Mouse (Mus musculus): ENCODE data around the gene Itga9. TPM values are rescaled to one million over a fixed set of nuclear protein-coding genes. Genes with fewer than 3 reads are reported as not detected.

Gene Itga9
- polyA plus RNA-seq, 1 experiment from 2014 or later, result 2.0 TPM

DNA sequence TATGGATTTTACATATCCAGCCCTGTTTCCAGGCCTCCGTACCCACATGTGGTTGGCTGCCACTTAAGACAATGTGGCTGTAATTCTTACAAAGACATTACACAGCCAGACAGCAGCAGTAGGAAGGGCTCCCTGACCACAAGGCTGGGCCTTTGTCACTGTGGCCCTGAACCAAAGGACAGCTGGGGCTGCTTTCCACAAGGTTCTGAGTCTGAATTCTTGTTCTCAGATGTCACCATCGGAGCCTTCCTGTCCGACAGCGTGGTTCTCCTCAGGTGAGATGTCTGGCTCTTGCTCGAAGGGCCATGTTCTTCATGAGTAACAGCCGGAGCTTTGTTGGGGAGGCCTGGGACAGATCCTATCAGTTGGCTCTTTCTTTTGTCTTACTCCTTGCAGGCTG lies 75.0 kb downstream of the Itga9 start:
- H3K4me2 ChIP-seq, result no peak overlapping the region
- no peak for ATAC-seq (replicated peaks)
- H3K9me3 ChIP-seq, result no peaks in the 10 kb centered on the region
- peaks cover 18% of the 10 kb centered on the region for H3K4me1 ChIP-seq
- H3K27me3 ChIP-seq (replicated peaks), result no peaks in the 10 kb centered on the region
- H3K36me3 ChIP-seq (replicated peaks), result no peaks in the 10 kb centered on the region
- 87% methylated on average over 6 of the region's 6 CpGs for WGBS
- H3K4me3 ChIP-seq, result no peak overlapping the region
- no peak overlapping the region for H3K27ac ChIP-seq
- H3K9ac ChIP-seq, result no peak overlapping the region

DNA sequence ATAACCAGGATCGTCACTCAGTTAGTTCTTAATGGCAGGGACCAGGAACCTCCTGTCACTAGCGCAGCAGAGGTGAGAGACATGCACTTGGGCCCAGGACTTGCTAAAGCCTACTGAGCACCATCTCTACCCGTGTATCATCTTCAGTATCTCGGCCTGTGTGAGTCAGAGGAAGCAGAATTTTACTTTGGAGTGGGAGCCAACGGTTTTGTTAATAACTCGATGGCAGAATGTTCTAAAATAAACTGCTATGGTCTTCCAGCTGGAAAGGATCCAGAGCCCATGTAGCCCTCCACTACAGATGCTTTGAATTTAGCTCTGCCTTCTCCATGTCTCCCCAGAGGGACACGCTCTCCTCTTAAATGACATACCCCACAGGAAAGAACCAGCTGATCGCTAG lies 75.7 kb downstream of the Itga9 start:
- H3K9me3 ChIP-seq, result no peaks in the 10 kb centered on the region
- no peak overlapping the region for H3K27ac ChIP-seq
- 88% methylated on average over 8 of the region's 8 CpGs for WGBS
- ATAC-seq (replicated peaks), result no peak
- no peaks in the 10 kb centered on the region for H3K36me3 ChIP-seq (replicated peaks)
- peaks cover 14% of the 10 kb centered on the region for H3K4me1 ChIP-seq
- no peaks in the 10 kb centered on the region for H3K27me3 ChIP-seq (replicated peaks)
- H3K4me3 ChIP-seq, result no peak overlapping the region
- H3K9ac ChIP-seq, result no peak overlapping the region
- no peak overlapping the region for H3K4me2 ChIP-seq

DNA sequence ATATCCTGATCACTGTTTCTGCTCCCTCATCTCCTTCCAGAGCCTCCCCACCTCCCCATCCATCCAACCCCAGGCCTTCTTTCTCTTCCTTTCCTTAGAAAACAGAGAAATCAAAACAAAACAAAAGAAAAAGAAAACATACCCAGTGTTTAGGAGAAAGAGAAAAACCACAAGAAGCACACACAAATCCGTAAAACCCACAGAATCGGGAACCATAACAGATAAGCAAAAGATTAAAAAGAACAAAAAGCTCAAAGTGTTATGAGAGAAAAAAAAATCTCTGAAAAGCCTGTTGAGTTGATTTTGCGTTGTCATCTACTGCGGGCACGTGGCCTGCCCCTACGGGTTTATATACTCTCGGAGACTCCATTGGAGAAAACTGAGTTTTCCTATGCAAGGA lies 77.0 kb downstream of the Itga9 start:
- Histone ChIP-seq H3K36me3 (replicated peaks) (no peaks in the 10 kb centered on the region), H3K9me3 (no peaks in the 10 kb centered on the region), H3K4me3 (no peak overlapping the region), H3K4me1 (peaks cover under 1% of the 10 kb centered on the region; the same call in 1 of the 2 replicates), H3K9ac (no peak overlapping the region), H3K27ac (no peak overlapping the region), H3K27me3 (replicated peaks) (no peaks in the 10 kb centered on the region), H3K4me2 (no peak overlapping the region)
- no peak for ATAC-seq (replicated peaks)
- WGBS, result 89% methylated on average over 7 of the region's 7 CpGs

DNA sequence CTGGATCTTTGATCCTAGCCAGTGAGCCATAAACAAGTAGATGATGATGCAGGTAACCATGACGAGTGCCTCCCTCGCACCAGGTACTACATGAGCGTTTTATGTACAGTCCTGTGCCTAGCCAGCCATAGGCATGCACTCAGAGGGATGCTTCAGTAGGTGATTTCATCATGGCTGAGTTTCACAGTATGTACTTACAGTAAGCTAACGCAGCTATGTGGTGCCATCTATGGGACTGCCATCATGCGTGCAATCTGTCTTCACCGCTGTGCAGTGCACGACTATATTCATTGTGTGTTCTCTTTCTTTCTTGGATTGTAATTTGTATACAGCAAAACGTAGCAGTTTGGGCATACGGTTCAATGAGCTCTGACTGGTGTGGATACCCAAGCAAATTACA lies 77.9 kb downstream of the Itga9 start:
- H3K9me3 ChIP-seq, result no peaks in the 10 kb centered on the region
- H3K36me3 ChIP-seq (replicated peaks), result no peaks in the 10 kb centered on the region
- no peaks in the 10 kb centered on the region for H3K27me3 ChIP-seq (replicated peaks)
- H3K4me3 ChIP-seq, result no peak overlapping the region
- no peaks in the 10 kb centered on the region for H3K4me1 ChIP-seq
- ATAC-seq (replicated peaks), result no peak
- 93% methylated on average over 9 of the region's 9 CpGs for WGBS
- H3K9ac ChIP-seq, result no peak overlapping the region
- H3K27ac ChIP-seq, result no peak overlapping the region
- H3K4me2 ChIP-seq, result no peak overlapping the region

DNA sequence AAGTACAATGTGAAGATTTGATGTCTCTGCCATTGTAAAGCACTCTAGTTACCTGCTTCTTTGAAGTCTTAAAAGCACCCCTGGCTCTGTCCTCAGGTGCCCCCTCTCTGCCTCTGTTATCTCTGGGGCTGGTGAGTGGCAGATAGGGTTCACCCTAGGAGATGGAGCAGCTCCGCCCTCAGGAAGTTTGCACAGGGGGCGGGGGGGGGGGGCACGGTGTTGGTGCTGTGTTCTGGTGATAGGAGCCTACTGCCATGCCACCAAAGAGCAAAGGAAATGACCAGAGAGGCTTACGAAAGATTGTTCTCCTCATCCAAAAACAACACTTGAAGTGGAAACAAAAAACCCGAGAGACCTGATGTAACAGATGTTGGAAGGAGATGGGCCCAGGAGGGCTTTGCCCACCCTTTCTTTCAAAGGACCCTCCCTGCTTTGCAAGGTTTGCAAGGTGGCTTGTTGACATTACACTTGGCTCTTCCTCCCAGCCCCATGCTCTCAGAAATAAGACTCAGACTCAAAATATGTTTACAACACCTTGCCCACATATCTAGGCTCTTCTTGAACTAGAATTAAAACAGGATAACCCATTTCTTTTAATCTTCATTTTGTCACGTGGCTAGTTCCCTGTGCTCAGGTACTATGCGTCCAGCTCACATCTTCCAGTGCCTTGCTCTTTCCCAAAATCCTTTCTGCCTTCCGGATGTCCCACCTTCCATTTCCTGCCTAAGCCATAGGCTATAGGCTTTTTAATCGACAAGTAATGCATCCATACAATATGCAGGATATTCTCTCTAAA lies 79.9 kb downstream of the Itga9 start:
- Histone ChIP-seq H3K4me1 (no peaks in the 10 kb centered on the region), H3K9ac (no peak overlapping the region), H3K27me3 (replicated peaks) (no peaks in the 10 kb centered on the region), H3K4me2 (no peak overlapping the region), H3K27ac (no peak overlapping the region), H3K4me3 (no peak overlapping the region), H3K36me3 (replicated peaks) (no peaks in the 10 kb centered on the region), H3K9me3 (no peaks in the 10 kb centered on the region)
- 86% methylated on average over 9 of the region's 9 CpGs for WGBS
- ATAC-seq (replicated peaks), result no peak

DNA sequence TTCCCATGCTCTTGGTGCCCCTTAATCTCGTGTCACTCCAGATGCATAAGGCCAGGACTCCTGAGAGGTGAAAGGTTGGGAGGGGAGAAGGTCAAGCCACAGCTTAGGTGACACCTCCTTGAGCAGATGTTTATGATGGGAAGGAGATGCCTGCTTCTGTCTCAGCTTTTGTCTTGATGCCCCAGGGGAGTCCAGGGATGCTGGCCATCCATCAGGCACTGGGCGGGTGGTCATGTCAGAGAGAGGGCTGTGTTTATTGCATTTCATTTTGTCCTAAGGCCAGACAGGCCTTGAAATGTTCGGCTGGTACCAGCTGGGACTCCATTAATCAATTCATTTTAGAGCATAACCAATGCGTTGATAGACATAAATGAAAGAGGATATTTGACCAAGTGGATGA lies 81.8 kb downstream of the Itga9 start:
- WGBS, result 74% methylated on average over 4 of the region's 4 CpGs
- Histone ChIP-seq H3K27ac (no peak overlapping the region), H3K27me3 (replicated peaks) (no peaks in the 10 kb centered on the region), H3K9me3 (no peaks in the 10 kb centered on the region), H3K4me3 (no peak overlapping the region), H3K4me1 (no peaks in the 10 kb centered on the region), H3K9ac (no peak overlapping the region), H3K36me3 (replicated peaks) (no peaks in the 10 kb centered on the region), H3K4me2 (no peak overlapping the region)
- no peak for ATAC-seq (replicated peaks)

DNA sequence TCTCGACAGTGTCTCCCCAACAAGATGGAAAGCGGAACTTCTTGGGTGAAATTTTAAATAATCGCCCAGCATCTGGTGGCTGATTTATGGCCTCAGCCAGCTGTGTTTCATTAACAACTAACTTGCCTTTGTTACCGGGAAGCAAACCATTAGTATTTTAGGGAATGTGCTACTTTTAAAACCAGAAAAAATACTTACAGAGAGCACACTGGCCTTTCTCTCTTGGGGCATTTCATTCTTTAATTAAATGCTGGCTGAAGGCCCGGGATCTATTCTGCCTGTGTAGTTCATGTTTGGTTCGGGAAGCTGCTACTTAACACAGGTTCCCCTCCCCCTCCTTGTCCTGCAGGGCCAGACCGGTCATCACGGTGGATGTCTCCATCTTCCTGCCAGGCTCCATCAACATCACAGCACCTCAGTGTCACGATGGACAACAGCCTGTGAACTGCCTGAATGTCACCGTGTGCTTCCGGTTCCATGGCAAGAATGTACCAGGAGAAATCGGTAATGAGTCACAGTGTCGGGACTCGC lies 82.5 kb downstream of the Itga9 start:
- H3K4me2 ChIP-seq, result no peak overlapping the region
- no peaks in the 10 kb centered on the region for H3K27me3 ChIP-seq (replicated peaks)
- no peaks in the 10 kb centered on the region for H3K9me3 ChIP-seq
- no peak overlapping the region for H3K27ac ChIP-seq
- 65% methylated on average over 14 of the region's 14 CpGs for WGBS
- no peaks in the 10 kb centered on the region for H3K36me3 ChIP-seq (replicated peaks)
- ATAC-seq (replicated peaks), result no peak
- no peak overlapping the region for H3K4me3 ChIP-seq
- no peak overlapping the region for H3K9ac ChIP-seq
- no peaks in the 10 kb centered on the region for H3K4me1 ChIP-seq

DNA sequence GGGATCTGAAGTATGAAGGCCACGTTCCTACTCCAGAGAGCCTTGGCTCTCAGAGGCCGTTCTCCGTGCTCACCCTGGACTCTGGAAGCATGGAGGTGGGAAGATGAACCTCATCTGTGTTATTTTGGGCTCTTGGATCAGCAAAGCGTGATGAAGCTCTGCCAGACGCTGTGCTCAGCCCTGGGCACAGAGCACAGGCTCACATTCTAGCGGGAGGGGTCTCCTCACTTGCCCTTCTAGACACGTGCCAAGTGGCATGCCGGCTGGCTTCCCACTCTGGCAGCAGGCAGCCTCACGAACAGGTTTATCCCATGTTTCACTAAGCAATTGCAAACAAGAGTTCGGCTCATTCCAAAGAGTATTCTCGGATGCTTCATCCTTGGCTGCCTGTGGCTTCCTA lies 86.8 kb downstream of the Itga9 start:
- H3K9me3 ChIP-seq, result no peaks in the 10 kb centered on the region
- no peak overlapping the region for H3K4me3 ChIP-seq
- no peak overlapping the region for H3K27ac ChIP-seq
- H3K9ac ChIP-seq, result no peak overlapping the region
- no peak overlapping the region for H3K4me2 ChIP-seq
- H3K4me1 ChIP-seq, result no peaks in the 10 kb centered on the region
- 81% methylated on average over 11 of the region's 11 CpGs for WGBS
- no peak for ATAC-seq (replicated peaks)
- no peaks in the 10 kb centered on the region for H3K36me3 ChIP-seq (replicated peaks)
- no peaks in the 10 kb centered on the region for H3K27me3 ChIP-seq (replicated peaks)

DNA sequence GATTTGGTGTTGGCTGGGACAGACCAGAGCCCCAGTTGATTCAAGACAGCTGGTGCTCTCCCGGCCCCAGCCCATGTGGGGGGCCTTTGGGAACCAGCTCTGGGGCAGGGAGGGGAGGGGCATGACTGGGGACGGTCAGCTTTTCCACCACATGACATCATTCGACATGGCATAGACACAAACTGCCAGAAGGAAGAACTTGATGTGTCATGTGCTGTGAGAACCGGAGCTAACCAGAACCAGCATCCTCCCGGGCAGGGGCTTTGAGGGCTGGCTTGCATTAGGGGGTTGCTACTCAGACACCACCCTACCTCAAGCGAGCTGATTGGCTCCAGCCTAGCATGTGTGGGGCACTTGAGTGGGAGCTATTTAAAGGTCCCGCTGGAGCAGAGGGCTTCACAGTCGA lies 87.9 kb downstream of the Itga9 start:
- Histone ChIP-seq H3K27me3 (replicated peaks) (no peaks in the 10 kb centered on the region), H3K36me3 (replicated peaks) (no peaks in the 10 kb centered on the region), H3K4me2 (no peak overlapping the region), H3K4me1 (no peaks in the 10 kb centered on the region), H3K27ac (no peak overlapping the region), H3K9me3 (no peaks in the 10 kb centered on the region), H3K4me3 (no peak overlapping the region), H3K9ac (no peak overlapping the region)
- no peak for ATAC-seq (replicated peaks)
- WGBS, result 65% methylated on average over 8 of the region's 8 CpGs

DNA sequence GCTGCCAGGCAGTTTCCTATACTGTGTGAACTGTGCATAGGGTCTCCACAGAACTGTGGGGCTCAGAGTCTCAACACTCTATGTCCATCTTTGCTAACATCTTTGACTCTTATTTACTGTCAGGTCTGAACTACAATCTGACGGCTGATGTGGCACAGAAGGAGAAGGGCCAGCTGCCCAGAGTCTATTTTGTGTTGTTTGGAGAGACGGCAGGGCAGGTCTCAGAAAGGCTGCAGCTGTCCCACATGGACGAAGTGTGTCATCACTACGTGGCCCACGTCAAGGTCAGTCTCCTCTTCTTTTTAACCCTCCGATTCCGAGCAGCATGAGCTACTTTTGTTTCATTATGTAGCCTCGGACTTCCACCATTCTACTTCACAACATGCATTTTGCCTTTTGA lies 91.7 kb downstream of the Itga9 start:
- no peak for ATAC-seq (replicated peaks)
- WGBS, result 76% methylated on average over 8 of the region's 8 CpGs
- H3K4me1 ChIP-seq, result no peaks in the 10 kb centered on the region
- no peak overlapping the region for H3K4me3 ChIP-seq
- H3K9me3 ChIP-seq, result no peaks in the 10 kb centered on the region
- H3K9ac ChIP-seq, result no peak overlapping the region
- H3K4me2 ChIP-seq, result no peak overlapping the region
- H3K36me3 ChIP-seq (replicated peaks), result no peaks in the 10 kb centered on the region
- no peaks in the 10 kb centered on the region for H3K27me3 ChIP-seq (replicated peaks)
- no peak overlapping the region for H3K27ac ChIP-seq

DNA sequence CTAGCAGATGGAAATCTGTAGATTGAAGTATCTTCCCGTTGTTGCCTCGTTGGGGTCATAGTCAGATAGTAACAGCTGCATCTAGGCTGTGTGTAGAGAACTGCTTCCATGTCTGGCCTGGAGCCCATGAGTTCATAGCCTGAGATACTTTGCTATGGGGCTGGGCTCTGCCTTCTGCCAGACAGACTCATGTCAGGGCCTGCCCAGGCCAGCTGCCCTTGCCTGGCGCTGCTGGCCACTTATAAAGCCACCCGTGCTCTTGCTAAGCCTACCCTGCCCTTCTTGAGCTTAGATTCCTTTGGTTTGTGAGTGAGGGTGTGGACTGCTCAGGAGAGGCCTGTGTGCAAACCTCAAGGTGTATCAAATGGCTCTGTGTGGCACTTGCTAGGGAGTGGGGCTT lies 93.2 kb downstream of the Itga9 start:
- Histone ChIP-seq H3K27ac (no peak overlapping the region), H3K4me2 (no peak overlapping the region), H3K9me3 (no peaks in the 10 kb centered on the region), H3K4me3 (no peak overlapping the region), H3K36me3 (replicated peaks) (no peaks in the 10 kb centered on the region), H3K27me3 (replicated peaks) (no peaks in the 10 kb centered on the region), H3K4me1 (no peaks in the 10 kb centered on the region), H3K9ac (no peak overlapping the region)
- ATAC-seq (replicated peaks), result no peak
- 89% methylated on average over 4 of the region's 4 CpGs for WGBS

DNA sequence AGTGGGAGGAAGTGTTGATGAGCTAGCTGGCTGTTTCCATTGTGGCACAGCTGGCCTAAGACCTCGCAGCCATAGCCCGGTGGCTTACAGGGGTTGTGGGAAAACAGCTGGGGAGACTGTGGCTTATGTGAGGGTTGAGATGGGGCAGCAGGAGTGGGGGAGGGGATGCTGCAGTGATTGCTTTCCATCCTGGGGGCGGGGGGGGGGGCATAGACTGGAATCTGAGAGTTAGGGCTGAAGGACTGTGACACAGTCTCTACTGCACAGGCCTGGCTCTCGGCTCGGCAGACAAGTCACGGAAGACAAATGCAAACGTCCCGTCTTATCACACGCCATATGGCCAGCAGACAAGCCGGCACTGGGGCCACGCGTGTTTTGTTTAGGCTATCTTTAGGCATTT lies 94.4 kb downstream of the Itga9 start:
- no peak overlapping the region for H3K4me2 ChIP-seq
- 68% methylated on average over 12 of the region's 12 CpGs for WGBS
- no peaks in the 10 kb centered on the region for H3K27me3 ChIP-seq (replicated peaks)
- H3K36me3 ChIP-seq (replicated peaks), result no peaks in the 10 kb centered on the region
- H3K4me1 ChIP-seq, result no peaks in the 10 kb centered on the region
- H3K9me3 ChIP-seq, result no peaks in the 10 kb centered on the region
- H3K27ac ChIP-seq, result no peak overlapping the region
- H3K4me3 ChIP-seq, result no peak overlapping the region
- no peak overlapping the region for H3K9ac ChIP-seq
- no peak for ATAC-seq (replicated peaks)

DNA sequence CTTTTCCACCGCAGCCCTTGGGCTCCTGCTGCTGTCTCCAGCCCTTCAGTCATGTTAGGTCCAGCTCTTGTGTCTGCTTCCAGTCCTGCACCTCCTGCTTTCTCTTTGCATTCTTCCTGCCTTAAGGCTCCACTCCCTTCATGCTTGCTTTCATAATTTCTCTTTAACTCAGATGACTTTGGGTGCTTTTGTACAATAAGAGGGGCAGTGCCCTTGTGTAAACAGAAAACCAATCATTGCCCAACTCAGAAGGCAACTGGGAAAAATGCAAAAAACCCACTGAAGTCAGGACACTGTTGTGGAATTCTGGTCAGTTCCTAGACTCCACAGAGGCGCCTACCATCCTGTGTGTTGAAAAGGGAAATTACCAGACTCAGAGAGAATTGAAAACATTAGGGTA lies 95.3 kb downstream of the Itga9 start:
- H3K27me3 ChIP-seq (replicated peaks), result no peaks in the 10 kb centered on the region
- H3K4me1 ChIP-seq, result no peaks in the 10 kb centered on the region
- H3K27ac ChIP-seq, result no peak overlapping the region
- no peak overlapping the region for H3K9ac ChIP-seq
- no peaks in the 10 kb centered on the region for H3K36me3 ChIP-seq (replicated peaks)
- whole genome bisulfite sequencing, result 86% methylated on average over 2 of the region's 2 CpGs
- no peak for ATAC-seq (replicated peaks)
- no peaks in the 10 kb centered on the region for H3K9me3 ChIP-seq
- H3K4me3 ChIP-seq, result no peak overlapping the region
- no peak overlapping the region for H3K4me2 ChIP-seq

Measured in midbrain, embryonic 15.5 days (tissue).